Mouse (Mus musculus) lung, embryonic 16.5 days (tissue): ENCODE measurements at regions not wholly inside any gene's neighbourhood (a gene's known extent, or its start where the extent isn't known, plus 50 kb on each side); places are given as distances from the start of the nearest gene placed in this dataset.
A peak's percentile ranks its signal among the peaks of the same experiment; 100 is the strongest.

Experiments
- ATAC-seq: fragments of 200-750 bp; cut with Nextera tagmentation; 2 replicates; pipeline ENCODE4 v1.8.0; 2017; ENCODE audit warnings: low read depth, mild to moderate bottlenecking, moderate library complexity
- H3K27ac ChIP-seq: fragments of 300-500 bp; sonication (generic); 2 replicates; pipeline ENCODE4 v1.5.1; 2014; ENCODE audit warnings: mild to moderate bottlenecking, control low read depth, low read length
- H3K27me3 ChIP-seq: fragments of 300-500 bp; sonication (generic); 2 replicates; pipeline ENCODE4 v1.6.1; 2014; ENCODE audit warnings: low read depth, low read length, mixed read lengths; ENCODE audit not compliant: control insufficient read depth, insufficient read depth
- H3K36me3 ChIP-seq: fragments of 300-500 bp; sonication (generic); 2 replicates; pipeline ENCODE4 v1.6.1; 2014; ENCODE audit warnings: low read length; ENCODE audit not compliant: control insufficient read depth, insufficient read depth
- H3K4me1 ChIP-seq: fragments of 300-500 bp; sonication (generic); replicated peaks from 2 replicates; pipeline ENCODE4 v1.6.1; 2014; ENCODE audit warnings: low read length, mixed read lengths; ENCODE audit not compliant: control insufficient read depth, insufficient read depth
- H3K4me2 ChIP-seq: fragments of 300-500 bp; sonication (generic); 2 replicates; pipeline ENCODE4 v1.6.1; 2014; ENCODE audit warnings: low read depth, low read length, control low read depth
- H3K4me3 ChIP-seq: fragments of 300-500 bp; sonication (generic); 2 replicates; pipeline ENCODE4 v1.5.1; 2014; ENCODE audit warnings: mild to moderate bottlenecking, low read length, control low read depth
- H3K9ac ChIP-seq: fragments of 300-500 bp; sonication (generic); 2 replicates; pipeline ENCODE4 v1.6.1; 2014; ENCODE audit warnings: low read length, control low read depth
- H3K9me3 ChIP-seq: fragments of 300-500 bp; sonication (generic); 2 replicates; pipeline ENCODE4 v1.6.1; 2016; ENCODE audit warnings: low read length; ENCODE audit not compliant: control insufficient read depth
- WGBS: fragments of 180-500 bp; shearing (Covaris S2); extraction: QIAGEN DNeasy Blood & Tissue Kit; methylation state at CpG from one replicate; pipeline ENCODE4 v1.1.7; 2014; 5-methylcytosine and 5-hydroxymethylcytosine counted together

- H3K4me1 ChIP-seq = peaks cover 9% of the 10 kb centered on the region
- peak overlapping the region; percentile 61 for H3K4me3 ChIP-seq
- H3K9ac ChIP-seq = peak overlapping the region; percentile 80
- no peaks in the 10 kb centered on the region for H3K9me3 ChIP-seq
- ATAC-seq = peak; percentile 94
- H3K27me3 ChIP-seq = no peaks in the 10 kb centered on the region
- H3K27ac ChIP-seq = peak overlapping the region; percentile 96
- H3K36me3 ChIP-seq = no peaks in the 10 kb centered on the region
- peak overlapping the region; percentile 68 for H3K4me2 ChIP-seq
- WGBS = 2% methylated on average over 35 of the region's 35 CpGs
These were observed 128.1 kb upstream of the Zfp706 start for GRCm38 (mm10) chr15:37135590-37136164.

DNA sequence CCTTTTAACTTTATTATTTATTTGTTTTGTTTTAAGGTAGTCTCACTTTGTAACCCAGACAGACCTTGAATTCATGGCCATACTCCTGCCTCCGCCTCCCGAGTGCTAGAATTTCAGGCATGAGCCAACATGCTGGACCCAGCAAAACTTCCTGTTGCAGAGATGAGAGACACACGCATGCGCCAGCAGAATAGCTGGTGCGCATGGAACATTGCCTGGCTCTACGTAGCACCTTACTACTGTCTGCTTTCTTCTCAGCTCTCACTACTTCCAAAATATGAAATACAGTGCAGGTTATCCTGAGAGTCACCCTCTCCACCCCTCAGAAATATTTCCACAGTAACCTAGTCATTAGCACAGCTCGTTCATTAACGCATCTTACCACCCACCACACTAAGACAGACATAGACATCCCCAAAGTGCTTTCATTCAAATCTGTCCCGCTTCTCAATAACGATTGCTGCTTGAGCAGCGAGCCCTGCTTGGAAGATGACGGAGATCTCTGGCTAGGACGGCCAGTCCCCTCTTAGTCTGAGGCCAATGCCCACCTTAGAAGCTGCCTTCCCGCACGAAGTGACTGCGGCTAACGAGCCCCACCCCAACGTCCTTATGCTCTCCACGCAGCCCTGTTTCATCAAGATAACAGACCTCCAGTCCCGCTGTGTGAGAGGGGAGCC, 127.5 kb upstream of the Zfp706 start:
- no peaks in the 10 kb centered on the region for H3K36me3 ChIP-seq
- WGBS = 17% methylated on average over 20 of the region's 20 CpGs
- H3K27me3 ChIP-seq = no peaks in the 10 kb centered on the region
- no peaks in the 10 kb centered on the region for H3K9me3 ChIP-seq
- H3K27ac ChIP-seq = peak overlapping the region; percentile 96
- peak overlapping the region; percentile 80 for H3K9ac ChIP-seq
- peak overlapping the region; percentile 61 for H3K4me3 ChIP-seq
- H3K4me2 ChIP-seq = peak overlapping the region; percentile 68
- peak; percentile 32 for ATAC-seq
- peaks cover 9% of the 10 kb centered on the region for H3K4me1 ChIP-seq

DNA sequence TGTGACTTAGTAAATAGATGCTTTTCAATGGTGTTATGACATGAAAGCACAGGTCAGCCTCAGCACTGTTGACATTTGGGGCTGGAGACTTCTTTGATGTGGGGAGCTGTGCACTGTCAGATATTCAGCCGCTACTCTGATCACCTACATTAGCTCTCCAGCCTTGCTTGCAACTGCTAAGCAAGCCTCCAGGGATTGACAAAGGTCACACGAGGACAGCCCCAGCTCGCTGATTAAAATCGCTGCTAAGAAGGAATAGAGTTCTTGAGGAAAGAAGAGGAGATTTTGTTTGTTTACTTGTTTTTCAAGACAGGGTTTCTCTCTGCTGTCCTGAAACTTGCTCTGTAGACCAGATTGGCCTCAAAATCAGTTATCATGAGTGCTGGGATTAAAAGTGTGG, 126.8 kb upstream of the Zfp706 start:
- Histone ChIP-seq H3K4me3 (no peak overlapping the region; the same call in 1 of the 2 replicates), H3K9me3 (no peaks in the 10 kb centered on the region), H3K27me3 (no peaks in the 10 kb centered on the region), H3K36me3 (no peaks in the 10 kb centered on the region), H3K9ac (no peak overlapping the region), H3K4me1 (peaks cover 9% of the 10 kb centered on the region), H3K4me2 (peak overlapping the region; percentile 68), H3K27ac (peak overlapping the region; percentile 96)
- WGBS = 38% methylated on average over 4 of the region's 4 CpGs
- no peak for ATAC-seq

GRCm38 (mm10) chr15:37133916-37134315, 126.3 kb upstream of the Zfp706 start:
- WGBS = 28% methylated on average over 5 of the region's 5 CpGs
- H3K4me1 ChIP-seq = peaks cover 9% of the 10 kb centered on the region

DNA sequence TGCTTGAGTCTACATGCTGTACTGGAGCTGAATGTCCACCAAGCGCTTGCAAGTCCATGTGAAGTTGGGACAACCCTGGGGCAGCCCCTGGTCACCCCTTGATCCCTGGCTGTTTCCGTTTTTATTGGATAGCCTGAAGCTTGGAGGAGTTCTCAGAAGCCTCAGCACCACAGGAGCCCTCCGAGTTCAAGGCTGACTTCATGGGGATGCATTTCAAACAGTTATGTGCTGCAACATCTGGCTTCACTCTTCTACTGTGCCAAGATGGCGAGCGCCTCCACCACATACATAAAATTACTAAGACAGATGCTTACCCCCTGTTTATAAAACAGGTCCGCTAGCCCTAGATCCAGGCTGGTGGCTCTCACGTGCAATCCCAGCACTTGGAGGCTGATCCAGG, 120.1 kb upstream of the Zfp706 start:
- Histone ChIP-seq H3K27ac (no peak overlapping the region), H3K9ac (no peak overlapping the region), H3K4me1 (no peaks in the 10 kb centered on the region), H3K4me2 (no peak overlapping the region), H3K9me3 (no peaks in the 10 kb centered on the region), H3K27me3 (no peaks in the 10 kb centered on the region), H3K36me3 (no peaks in the 10 kb centered on the region), H3K4me3 (no peak overlapping the region)
- WGBS = 75% methylated on average over 7 of the region's 7 CpGs
- ATAC-seq = no peak

More at GRCm38 (mm10) chr15:37133916-37134315, 126.3 kb upstream of the Zfp706 start:
- no peak overlapping the region for H3K4me2 ChIP-seq
- no peak overlapping the region for H3K9ac ChIP-seq
- ATAC-seq = no peak
- no peaks in the 10 kb centered on the region for H3K36me3 ChIP-seq
- H3K9me3 ChIP-seq = no peaks in the 10 kb centered on the region
- no peak overlapping the region for H3K4me3 ChIP-seq
- H3K27me3 ChIP-seq = no peaks in the 10 kb centered on the region
- H3K27ac ChIP-seq = no peak overlapping the region

GRCm38 (mm10) chr15:37127170-37127569, 119.6 kb upstream of the Zfp706 start:
- H3K4me1 ChIP-seq = 0 out of 2 replicates have a peak, but pooled peaks cover 2% of the 10 kb centered on the region
- no peak for ATAC-seq
- no peak overlapping the region for H3K4me2 ChIP-seq
- no peak overlapping the region for H3K9ac ChIP-seq
- no peaks in the 10 kb centered on the region for H3K36me3 ChIP-seq
- H3K4me3 ChIP-seq = no peak overlapping the region
- no peaks in the 10 kb centered on the region for H3K27me3 ChIP-seq
- WGBS = 85% methylated on average over 4 of the region's 4 CpGs
- H3K9me3 ChIP-seq = no peaks in the 10 kb centered on the region
- H3K27ac ChIP-seq = no peak overlapping the region

DNA sequence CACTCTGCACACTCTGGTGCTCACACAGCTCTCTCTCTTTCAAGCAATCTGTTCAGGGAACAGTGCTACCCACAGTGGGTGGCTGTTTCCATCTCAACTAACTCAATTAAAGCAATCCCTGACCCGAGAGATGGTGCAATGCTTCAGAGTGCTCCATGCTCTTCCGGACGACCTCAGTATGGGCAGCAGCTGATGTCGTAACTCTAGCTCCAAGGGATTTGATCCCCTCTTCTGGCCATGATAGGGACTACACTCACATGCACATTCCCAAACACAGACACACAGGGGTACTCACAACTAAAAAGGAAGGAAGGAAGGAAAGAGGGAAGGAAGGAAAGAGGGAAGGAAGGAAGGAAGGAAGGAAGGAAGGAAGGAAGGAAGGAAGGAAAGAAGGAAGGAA, 118.2 kb upstream of the Zfp706 start:
- H3K4me3 ChIP-seq = no peak overlapping the region
- no peaks in the 10 kb centered on the region for H3K36me3 ChIP-seq
- H3K4me1 ChIP-seq = 0 out of 2 replicates have a peak, but pooled peaks cover 2% of the 10 kb centered on the region
- no peak overlapping the region for H3K4me2 ChIP-seq
- no peak overlapping the region for H3K9ac ChIP-seq
- H3K27me3 ChIP-seq = no peaks in the 10 kb centered on the region
- ATAC-seq = no peak
- WGBS = 80% methylated on average over 4 of the region's 4 CpGs
- H3K27ac ChIP-seq = no peak overlapping the region
- H3K9me3 ChIP-seq = no peaks in the 10 kb centered on the region

- no peak overlapping the region for H3K4me2 ChIP-seq
- H3K4me3 ChIP-seq = no peak overlapping the region
- no peaks in the 10 kb centered on the region for H3K27me3 ChIP-seq
- H3K9me3 ChIP-seq = no peaks in the 10 kb centered on the region
- 0 out of 2 replicates have a peak, but pooled peaks cover 5% of the 10 kb centered on the region for H3K4me1 ChIP-seq
- no peak overlapping the region for H3K27ac ChIP-seq
- WGBS = 72% methylated on average over 2 of the region's 2 CpGs
- ATAC-seq = no peak
- no peaks in the 10 kb centered on the region for H3K36me3 ChIP-seq
- no peak overlapping the region for H3K9ac ChIP-seq
These were observed 117.4 kb upstream of the Zfp706 start for GRCm38 (mm10) chr15:37124951-37125350.

- no peak overlapping the region for H3K4me2 ChIP-seq
- H3K27ac ChIP-seq = no peak overlapping the region
- no peak overlapping the region for H3K9ac ChIP-seq
- no peaks in the 10 kb centered on the region for H3K9me3 ChIP-seq
- no peak for ATAC-seq
- 73% methylated on average over 7 of the region's 7 CpGs for WGBS
- no peaks in the 10 kb centered on the region for H3K27me3 ChIP-seq
- no peaks in the 10 kb centered on the region for H3K36me3 ChIP-seq
- H3K4me3 ChIP-seq = no peak overlapping the region
- 0 out of 2 replicates have a peak, but pooled peaks cover 5% of the 10 kb centered on the region for H3K4me1 ChIP-seq
These were observed 116.7 kb upstream of the Zfp706 start for GRCm38 (mm10) chr15:37124299-37124698.
